Mouse (Mus musculus) thymus, adult 2 months (tissue): Measurements from ENCODE around the gene Nsun3.

Source experiments
- CTCF ChIP-seq: fragments of 200-500 bp; IDR thresholded peaks from 2 replicates; pipeline ENCODE4 v1.5.1; 2012; ENCODE audit warnings: mild to moderate bottlenecking, control low read depth, low read length, moderate library complexity, borderline replicate concordance; ENCODE audit not compliant: control insufficient read depth, poor library complexity, insufficient read depth; ENCODE audit errors: extremely low read depth
- POLR2A ChIP-seq: fragments of 200-500 bp; IDR thresholded peaks from 2 replicates; pipeline ENCODE4 v1.6.1; 2012; ENCODE audit warnings: mild to moderate bottlenecking, low read length, control low read depth, moderate library complexity; ENCODE audit not compliant: control insufficient read depth, poor library complexity, insufficient read depth; ENCODE audit errors: extremely low read depth

- no peak for TF ChIP-seq POLR2A
- TF ChIP-seq CTCF: no peak
Observed at GRCm38 (mm10) chr16:62753079-62753478, 33.5 kb downstream of the Nsun3 start.
